Mouse (Mus musculus) midbrain, embryonic 13.5 days (tissue): ENCODE measurements around the gene Lrp5. TPM values are rescaled to one million over a fixed set of nuclear protein-coding genes. Genes with fewer than 3 reads are reported as not detected.

Experiments
- ATAC-seq: fragments of 200-750 bp; cut with Nextera tagmentation; 2 replicates; pipeline ENCODE4 v1.8.0; 2017; ENCODE audit warnings: mild to moderate bottlenecking, moderate TSS enrichment, moderate library complexity
- H3K27ac ChIP-seq: fragments of 300-500 bp; sonication (generic); 2 replicates; pipeline ENCODE4 v1.5.1; 2015; ENCODE audit warnings: inconsistent platforms, mild to moderate bottlenecking, moderate library complexity
- H3K27me3 ChIP-seq: fragments of 300-500 bp; sonication (generic); 2 replicates; pipeline ENCODE4 v1.6.1; 2015; ENCODE audit warnings: mild to moderate bottlenecking, inconsistent platforms
- H3K36me3 ChIP-seq: fragments of 300-500 bp; sonication (generic); 2 replicates; pipeline ENCODE4 v1.6.1; 2015; ENCODE audit warnings: mild to moderate bottlenecking, inconsistent platforms
- H3K4me1 ChIP-seq: fragments of 300-500 bp; sonication (generic); replicated peaks from 2 replicates; pipeline ENCODE4 v1.6.1; 2015; ENCODE audit warnings: inconsistent platforms
- H3K4me2 ChIP-seq: fragments of 300-500 bp; sonication (generic); replicated peaks from 2 replicates; pipeline ENCODE4 v1.6.1; 2015; ENCODE audit warnings: moderate library complexity, mild to moderate bottlenecking, inconsistent platforms
- H3K4me3 ChIP-seq: fragments of 300-500 bp; sonication (generic); replicated peaks from 2 replicates; pipeline ENCODE4 v1.5.1; 2015; ENCODE audit warnings: mild to moderate bottlenecking, inconsistent platforms
- H3K9ac ChIP-seq: fragments of 300-500 bp; sonication (generic); replicated peaks from 2 replicates; pipeline ENCODE4 v1.6.1; 2015; ENCODE audit warnings: mild to moderate bottlenecking, inconsistent platforms
- H3K9me3 ChIP-seq: fragments of 300-500 bp; sonication (generic); 2 replicates; pipeline ENCODE4 v1.6.1; 2016; ENCODE audit warnings: mild to moderate bottlenecking, inconsistent platforms
- WGBS: fragments of 180-500 bp; shearing (Covaris S2); methylation state at CpG from one replicate; pipeline ENCODE4 v1.1.7; 2015; 5-methylcytosine and 5-hydroxymethylcytosine counted together
- polyA plus RNA-seq: library from polyadenylated mRNA; unstranded; fragments of >200 nt; fragmentation: Nextera tagmentation; extraction: Ambion mirVana; gene quantifications from 2 replicates; pipeline ENCODE4 v1.2.1, GENCODE M21; 2015

The Lrp5 gene
- polyA plus RNA-seq, 1 experiment from 2014 or later, result 1.7 TPM

DNA sequence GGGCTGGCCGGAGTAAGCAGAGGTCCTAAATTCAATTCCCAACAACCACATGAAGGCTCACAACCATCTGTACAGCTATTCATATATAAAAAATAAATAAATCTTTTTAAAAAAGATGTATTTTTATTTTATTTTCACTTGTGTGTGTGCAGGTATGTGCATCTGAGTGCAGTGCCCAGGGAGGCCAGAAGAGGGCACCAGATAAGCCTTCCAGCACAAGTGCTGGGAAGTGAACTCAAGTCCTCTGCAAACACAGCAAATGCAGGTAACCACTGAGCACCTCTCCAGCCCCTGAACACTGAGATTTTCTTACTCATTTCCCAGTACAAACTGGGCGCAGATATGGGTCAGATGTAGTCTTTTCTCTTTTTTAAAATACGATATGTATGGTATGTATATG, 35.1 kb downstream of the Lrp5 start:
- WGBS, result 97% methylated on average over 3 of the region's 3 CpGs
- H3K27ac ChIP-seq, result no peak overlapping the region
- no peak overlapping the region for H3K4me3 ChIP-seq
- H3K9ac ChIP-seq, result no peak overlapping the region
- H3K9me3 ChIP-seq, result 0 out of 2 replicates have a peak, but pooled peaks cover 7% of the 10 kb centered on the region
- H3K27me3 ChIP-seq, result no peaks in the 10 kb centered on the region
- H3K36me3 ChIP-seq, result peaks cover 24% of the 10 kb centered on the region
- H3K4me1 ChIP-seq, result no peaks in the 10 kb centered on the region
- ATAC-seq, result no peak
- H3K4me2 ChIP-seq, result no peak overlapping the region

- Histone ChIP-seq H3K36me3 (peaks cover 24% of the 10 kb centered on the region), H3K9ac (no peak overlapping the region), H3K9me3 (0 out of 2 replicates have a peak, but pooled peaks cover 7% of the 10 kb centered on the region), H3K4me3 (no peak overlapping the region), H3K27ac (no peak overlapping the region), H3K4me2 (no peak overlapping the region), H3K27me3 (no peaks in the 10 kb centered on the region), H3K4me1 (no peaks in the 10 kb centered on the region)
- WGBS, result 95% methylated on average over 3 of the region's 3 CpGs
- no peak for ATAC-seq
Measured at GRCm38 (mm10) chr19:3650448-3650847, 35.9 kb downstream of the Lrp5 start.

DNA sequence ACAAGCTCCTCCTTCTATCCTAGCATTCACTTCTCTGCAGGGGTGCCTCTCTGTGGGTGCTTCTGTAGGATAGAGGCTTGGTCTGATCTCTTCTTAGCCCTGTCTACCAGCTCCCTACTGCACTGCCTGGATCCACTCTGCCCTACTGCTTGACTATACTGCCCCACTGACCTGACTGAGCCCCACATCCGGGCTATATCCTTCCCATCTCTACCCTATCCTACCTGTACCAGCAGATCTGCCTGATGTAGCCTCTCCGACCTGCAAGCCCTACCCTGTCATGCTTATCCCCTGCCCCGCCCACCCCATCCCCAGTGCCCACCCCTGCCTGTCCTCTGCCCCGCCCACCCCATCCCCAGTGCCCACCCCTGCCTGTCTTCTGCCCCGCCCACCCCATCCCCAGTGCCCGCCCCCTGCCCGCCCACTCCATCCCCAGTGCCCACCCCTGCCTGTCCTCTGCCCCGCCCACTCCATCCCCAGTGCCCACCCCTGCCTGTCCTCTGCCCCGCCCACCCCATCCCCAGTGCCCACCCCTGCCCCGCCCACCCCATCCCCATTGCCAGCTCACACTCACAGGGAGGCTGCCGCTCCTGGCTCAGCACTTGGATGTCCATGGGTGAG, 37.4 kb downstream of the Lrp5 start:
- Histone ChIP-seq H3K4me2 (no peak overlapping the region), H3K4me1 (no peaks in the 10 kb centered on the region), H3K36me3 (peaks cover 24% of the 10 kb centered on the region), H3K9ac (no peak overlapping the region), H3K4me3 (no peak overlapping the region), H3K9me3 (0 out of 2 replicates have a peak, but pooled peaks cover 7% of the 10 kb centered on the region), H3K27me3 (no peaks in the 10 kb centered on the region), H3K27ac (no peak overlapping the region)
- no peak for ATAC-seq
- 57% methylated on average over 9 of the region's 11 CpGs for WGBS

DNA sequence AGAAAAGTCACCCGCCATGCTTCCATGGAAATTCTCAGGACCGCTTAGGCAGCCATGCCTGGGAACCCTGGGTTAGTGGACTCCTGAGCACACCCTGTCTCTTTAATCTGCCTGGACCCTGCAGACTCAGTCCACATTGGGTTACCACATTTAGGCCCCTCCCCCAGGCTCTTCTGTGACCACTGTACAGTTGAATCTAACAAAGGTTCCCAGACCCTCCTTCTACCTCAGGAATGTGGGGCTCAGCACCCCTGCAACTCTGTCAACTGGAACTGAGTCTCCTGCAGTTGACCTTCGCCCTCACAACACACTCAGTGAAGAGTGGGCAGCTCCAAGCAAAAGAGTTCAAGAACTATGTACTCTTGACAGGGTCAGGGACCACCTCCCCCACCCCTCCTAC, 38.4 kb downstream of the Lrp5 start:
- 0 out of 2 replicates have a peak, but pooled peaks cover 7% of the 10 kb centered on the region for H3K9me3 ChIP-seq
- no peak for ATAC-seq
- H3K4me3 ChIP-seq, result no peak overlapping the region
- no peak overlapping the region for H3K4me2 ChIP-seq
- 96% methylated on average over 3 of the region's 3 CpGs for WGBS
- H3K9ac ChIP-seq, result no peak overlapping the region
- H3K27me3 ChIP-seq, result no peaks in the 10 kb centered on the region
- no peak overlapping the region for H3K27ac ChIP-seq
- no peaks in the 10 kb centered on the region for H3K4me1 ChIP-seq
- peaks cover 24% of the 10 kb centered on the region for H3K36me3 ChIP-seq

- no peaks in the 10 kb centered on the region for H3K27me3 ChIP-seq
- H3K4me3 ChIP-seq, result no peak overlapping the region
- no peak overlapping the region for H3K9ac ChIP-seq
- H3K4me1 ChIP-seq, result peaks cover 21% of the 10 kb centered on the region
- no peak overlapping the region for H3K27ac ChIP-seq
- ATAC-seq, result no peak
- WGBS, result 89% methylated on average over 3 of the region's 3 CpGs
- H3K4me2 ChIP-seq, result no peak overlapping the region
- H3K36me3 ChIP-seq, result peaks cover 9% of the 10 kb centered on the region
- no peaks in the 10 kb centered on the region for H3K9me3 ChIP-seq
Measured at GRCm38 (mm10) chr19:3645813-3646212, 40.6 kb downstream of the Lrp5 start.

DNA sequence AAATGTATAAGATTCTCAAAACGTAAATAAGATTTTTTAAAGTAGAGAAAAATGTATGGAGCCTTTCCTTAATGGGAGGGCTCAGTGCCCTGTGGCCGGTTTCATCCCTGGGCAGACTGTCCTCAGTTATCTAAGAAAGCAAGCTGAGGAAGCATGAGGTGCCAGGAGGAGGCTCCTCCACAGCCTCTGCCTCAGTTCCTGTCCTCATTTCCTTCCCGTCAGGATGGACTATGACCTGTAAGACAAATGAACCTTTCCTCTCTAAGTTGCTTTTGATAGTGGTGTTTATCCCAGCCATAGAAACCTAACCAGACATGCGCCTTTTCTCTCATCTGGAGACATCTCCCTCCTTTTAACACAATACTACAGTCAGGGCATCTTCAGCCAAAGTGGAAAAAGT, 41.0 kb downstream of the Lrp5 start:
- Histone ChIP-seq H3K9me3 (no peaks in the 10 kb centered on the region), H3K36me3 (peaks cover 9% of the 10 kb centered on the region), H3K27me3 (no peaks in the 10 kb centered on the region), H3K9ac (no peak overlapping the region), H3K4me2 (no peak overlapping the region), H3K4me1 (peaks cover 23% of the 10 kb centered on the region), H3K4me3 (no peak overlapping the region), H3K27ac (no peak overlapping the region)
- 88% methylated on average over 4 of the region's 4 CpGs for WGBS
- ATAC-seq, result no peak

DNA sequence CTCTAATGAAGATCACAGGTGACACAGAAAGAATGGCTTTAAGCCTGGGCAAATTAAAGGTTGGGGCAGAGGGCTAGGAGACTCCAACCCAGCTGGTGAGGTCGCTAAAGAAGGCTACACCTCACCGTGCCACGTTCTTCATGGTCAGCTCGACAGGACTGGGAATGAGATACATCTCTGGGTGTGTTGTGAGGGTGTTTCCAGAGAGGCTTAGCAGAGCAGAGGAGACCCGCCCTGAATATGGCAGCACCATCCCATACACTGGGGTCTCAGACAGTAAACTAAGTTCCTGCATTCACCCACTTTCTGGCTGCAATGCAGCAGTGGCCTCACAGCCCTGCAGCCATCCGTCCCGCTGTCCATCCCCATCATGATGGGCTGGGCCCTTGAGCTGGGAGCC, 46.8 kb downstream of the Lrp5 start:
- 91% methylated on average over 7 of the region's 7 CpGs for WGBS
- H3K27ac ChIP-seq, result no peak overlapping the region
- ATAC-seq, result no peak

DNA sequence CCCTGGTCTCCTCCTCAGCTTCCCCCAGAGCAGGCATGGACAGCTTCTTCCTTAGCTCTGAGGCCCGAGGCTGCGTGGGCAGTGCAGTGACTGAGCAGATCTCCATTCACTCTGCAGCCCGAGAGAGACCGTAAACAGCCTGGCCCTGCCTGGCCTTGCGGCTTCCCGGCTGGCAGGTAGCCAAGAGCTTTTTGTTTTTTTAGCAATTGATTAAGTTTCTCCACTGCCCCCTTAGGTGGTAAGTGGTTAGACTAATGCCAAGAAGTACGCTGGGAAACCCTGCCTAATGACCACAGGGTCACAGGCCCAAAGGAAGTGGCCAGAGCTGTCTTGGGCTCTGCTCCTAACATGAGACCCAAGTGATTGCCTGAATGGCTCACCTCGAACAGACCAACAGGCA, 47.7 kb downstream of the Lrp5 start:
- H3K27ac ChIP-seq, result peak overlapping the region; percentile 35; the same call in 1 of the 2 replicates
- peaks cover 29% of the 10 kb centered on the region for H3K4me1 ChIP-seq
- no peak overlapping the region for H3K4me3 ChIP-seq
- 41% methylated on average over 8 of the region's 8 CpGs for WGBS
- ATAC-seq, result 0 out of 2 replicates have a peak, but pooled peaks have one; percentile 16
- H3K36me3 ChIP-seq, result no peaks in the 10 kb centered on the region
- 0 out of 2 replicates have a peak overlapping the region, but pooled peaks have one; percentile 33 for H3K9ac ChIP-seq
- no peaks in the 10 kb centered on the region for H3K27me3 ChIP-seq
- H3K9me3 ChIP-seq, result no peaks in the 10 kb centered on the region
- no peak overlapping the region for H3K4me2 ChIP-seq

More for the DNA sequence above, 46.8 kb downstream of the Lrp5 start:
- H3K36me3 ChIP-seq, result no peaks in the 10 kb centered on the region
- no peaks in the 10 kb centered on the region for H3K9me3 ChIP-seq
- no peaks in the 10 kb centered on the region for H3K27me3 ChIP-seq
- H3K9ac ChIP-seq, result no peak overlapping the region
- peaks cover 29% of the 10 kb centered on the region for H3K4me1 ChIP-seq
- no peak overlapping the region for H3K4me2 ChIP-seq
- no peak overlapping the region for H3K4me3 ChIP-seq

- Histone ChIP-seq H3K9me3 (no peaks in the 10 kb centered on the region), H3K4me1 (no peaks in the 10 kb centered on the region), H3K27ac (no peak overlapping the region), H3K36me3 (peaks cover 22% of the 10 kb centered on the region), H3K27me3 (no peaks in the 10 kb centered on the region), H3K4me2 (no peak overlapping the region), H3K4me3 (no peak overlapping the region), H3K9ac (no peak overlapping the region)
- 90% methylated on average over 7 of the region's 7 CpGs for WGBS
- ATAC-seq, result no peak
Measured at GRCm38 (mm10) chr19:3632018-3632417, 54.3 kb downstream of the Lrp5 start.

- Histone ChIP-seq H3K27ac (no peak overlapping the region), H3K4me1 (no peaks in the 10 kb centered on the region), H3K36me3 (peaks cover 22% of the 10 kb centered on the region), H3K9me3 (no peaks in the 10 kb centered on the region), H3K4me2 (no peak overlapping the region), H3K27me3 (no peaks in the 10 kb centered on the region), H3K9ac (no peak overlapping the region), H3K4me3 (no peak overlapping the region)
- ATAC-seq, result no peak
- WGBS, result 95% methylated on average over 5 of the region's 5 CpGs
Measured at GRCm38 (mm10) chr19:3631431-3631830, 54.9 kb downstream of the Lrp5 start.

DNA sequence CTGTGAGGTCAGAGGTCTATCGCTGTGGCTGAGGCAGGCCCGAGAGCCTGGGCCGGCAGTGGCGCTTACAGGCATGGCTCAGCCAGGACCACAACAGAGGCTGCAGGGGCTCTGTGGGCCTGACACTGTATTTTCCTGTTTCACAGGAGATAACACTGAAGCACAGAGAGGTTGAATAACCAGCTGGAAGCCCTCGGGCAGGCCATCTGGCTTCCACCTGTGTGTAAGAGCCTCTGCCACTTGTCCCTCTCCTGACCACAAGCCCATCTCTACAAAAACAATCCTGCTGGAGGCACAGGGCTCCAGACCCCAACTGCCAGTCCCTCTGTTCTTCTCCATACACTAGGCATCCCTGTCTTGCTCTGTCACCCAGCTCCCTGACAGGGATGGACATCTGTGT, 55.9 kb downstream of the Lrp5 start:
- Histone ChIP-seq H3K4me2 (no peak overlapping the region), H3K4me3 (no peak overlapping the region), H3K9me3 (no peaks in the 10 kb centered on the region), H3K27me3 (no peaks in the 10 kb centered on the region), H3K9ac (no peak overlapping the region), H3K27ac (no peak overlapping the region), H3K4me1 (no peaks in the 10 kb centered on the region), H3K36me3 (peaks cover 22% of the 10 kb centered on the region)
- 85% methylated on average over 5 of the region's 5 CpGs for WGBS
- no peak for ATAC-seq

- H3K4me3 ChIP-seq, result no peak overlapping the region
- WGBS, result 96% methylated on average over 20 of the region's 20 CpGs
- no peak overlapping the region for H3K9ac ChIP-seq
- no peaks in the 10 kb centered on the region for H3K9me3 ChIP-seq
- H3K36me3 ChIP-seq, result peaks cover 22% of the 10 kb centered on the region
- no peaks in the 10 kb centered on the region for H3K27me3 ChIP-seq
- ATAC-seq, result no peak
- H3K4me1 ChIP-seq, result no peaks in the 10 kb centered on the region
- H3K27ac ChIP-seq, result no peak overlapping the region
- H3K4me2 ChIP-seq, result no peak overlapping the region
Measured at GRCm38 (mm10) chr19:3630027-3630426, 56.3 kb downstream of the Lrp5 start.

DNA sequence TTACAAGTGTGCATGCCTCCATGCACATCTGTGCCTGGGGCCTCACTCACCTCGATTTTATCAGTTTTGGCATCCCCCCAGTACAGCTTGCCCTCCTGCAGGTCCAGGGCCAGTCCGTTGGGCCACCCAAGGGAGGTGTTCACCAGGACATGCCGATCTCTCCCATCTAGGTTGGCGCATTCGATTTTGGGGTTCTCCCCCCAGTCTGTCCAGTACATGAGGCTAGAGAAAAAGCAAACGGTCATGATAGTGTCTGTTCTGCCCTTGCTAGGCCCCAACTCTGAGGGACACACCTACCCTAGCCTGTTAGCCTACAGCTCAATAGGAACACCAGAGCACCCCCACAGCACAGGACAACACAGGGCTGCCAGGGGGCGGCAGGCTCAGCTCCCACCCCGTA, 58.1 kb downstream of the Lrp5 start:
- Histone ChIP-seq H3K9me3 (no peaks in the 10 kb centered on the region), H3K4me2 (no peak overlapping the region), H3K4me1 (no peaks in the 10 kb centered on the region), H3K4me3 (no peak overlapping the region), H3K36me3 (peaks cover 22% of the 10 kb centered on the region), H3K27me3 (no peaks in the 10 kb centered on the region), H3K9ac (no peak overlapping the region), H3K27ac (no peak overlapping the region)
- no peak for ATAC-seq
- 92% methylated on average over 8 of the region's 8 CpGs for WGBS
